Mouse (Mus musculus) spleen, embryonic (tissue): ENCODE results near the gene Gm3072.
"Not testable (repeated sequence)": the region's sequence is repeated elsewhere in the genome, so short reads cannot be mapped to it uniquely, and the experiment has no call there.

ENCODE experiments used
- CTCF ChIA-PET: fragments of 350-600 bp; sonication (Branson Sonifier 250); formaldehyde crosslinking; loops from one replicate; lab custom pipeline; 2022; lab: Charles Lee

The Gm3072 gene

DNA sequence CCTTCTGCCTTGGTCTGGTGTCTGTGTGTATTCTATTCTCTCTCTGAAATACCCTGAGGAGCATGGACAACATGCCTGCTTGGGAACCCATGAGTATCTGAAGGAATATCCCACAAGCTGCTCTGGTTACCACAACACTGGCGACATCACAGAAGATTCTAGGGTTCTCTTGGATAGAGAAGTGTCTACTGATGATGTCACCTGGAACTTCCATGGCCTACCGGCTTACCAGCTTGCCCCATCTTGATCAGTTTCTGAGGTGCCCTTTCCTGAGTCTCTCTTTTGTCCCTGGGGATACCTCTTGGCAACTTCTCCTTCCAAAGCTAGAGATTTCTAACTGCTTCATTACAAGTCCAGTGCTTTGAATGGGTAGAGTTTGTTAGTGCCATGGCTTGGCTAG is at the start of gene Gm3072:
Gm3072 (minus strand) TSS at position 101 of the 400 bp plus-strand sequence.
- CTCF ChIA-PET: not testable (repeated sequence)

DNA sequence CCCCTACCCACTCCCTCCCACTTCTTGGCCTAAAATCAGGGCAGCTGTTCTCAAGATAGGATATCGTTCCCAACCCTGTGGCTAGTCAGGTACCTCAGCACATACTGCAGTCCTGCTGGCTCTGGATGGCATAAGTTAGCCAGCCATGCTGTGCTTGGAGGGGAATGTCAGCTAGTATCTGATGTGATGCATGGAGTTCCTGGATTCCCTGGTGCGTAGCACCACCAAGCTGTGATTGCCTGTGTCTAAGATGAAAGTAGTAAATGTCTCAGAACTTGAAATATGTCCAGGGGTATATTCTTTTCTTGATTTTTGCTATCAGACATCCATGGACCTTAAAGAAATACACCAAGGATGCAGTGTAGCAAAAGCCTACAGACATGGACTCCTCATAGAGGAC is 23.8 kb upstream of the Gm3072 start:
- CTCF ChIA-PET: not testable (repeated sequence)

- CTCF ChIA-PET: not testable (repeated sequence)
These were observed 22.0 kb upstream of the Gm3072 start, which contains the start of gene Gm3676 for GRCm38 (mm10) chr14:41646387-41646786. Gene Gm3676, minus strand, starts transcription at chr14:41646487.

DNA sequence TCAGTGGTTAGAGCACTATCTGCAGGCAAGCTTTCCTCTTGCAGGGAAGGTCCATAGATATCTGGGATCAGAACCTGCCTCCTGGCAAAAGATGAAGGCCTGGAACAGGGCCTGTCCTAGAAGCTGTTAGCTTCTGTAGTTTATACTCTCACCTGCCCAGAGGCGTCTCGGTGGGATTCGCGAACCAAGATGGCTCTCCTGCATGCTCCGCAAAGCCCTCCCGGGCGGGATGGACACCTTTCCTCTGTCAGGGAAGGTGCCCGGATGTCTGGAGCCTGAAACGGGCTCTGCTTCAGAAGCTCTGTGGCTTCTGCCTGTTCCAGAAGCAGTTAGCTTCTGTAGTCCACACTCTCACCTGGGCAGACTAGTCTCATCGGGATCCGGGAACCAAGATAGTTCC is 5.7 kb upstream of the Gm3072 start:
- CTCF ChIA-PET: not testable (repeated sequence)

DNA sequence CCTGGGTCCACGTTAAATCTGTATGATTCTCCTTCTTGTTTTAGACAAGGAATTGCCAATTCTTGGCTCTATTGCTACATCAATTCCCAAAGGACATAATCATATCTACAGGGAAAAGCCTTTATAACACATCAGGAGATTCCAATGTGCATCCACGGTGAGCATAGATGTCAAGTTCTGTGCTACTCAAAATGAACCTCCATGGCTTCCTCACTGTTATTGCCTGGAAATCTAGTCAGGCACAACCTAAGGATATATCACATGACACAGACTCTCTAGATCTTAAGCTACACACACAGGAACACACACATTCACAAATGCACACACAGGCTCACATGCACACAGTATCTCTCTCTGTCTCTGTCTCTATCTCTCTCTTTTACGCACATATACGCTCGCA is 1.9 kb downstream of the Gm3072 start:
- CTCF ChIA-PET: not testable (repeated sequence)

DNA sequence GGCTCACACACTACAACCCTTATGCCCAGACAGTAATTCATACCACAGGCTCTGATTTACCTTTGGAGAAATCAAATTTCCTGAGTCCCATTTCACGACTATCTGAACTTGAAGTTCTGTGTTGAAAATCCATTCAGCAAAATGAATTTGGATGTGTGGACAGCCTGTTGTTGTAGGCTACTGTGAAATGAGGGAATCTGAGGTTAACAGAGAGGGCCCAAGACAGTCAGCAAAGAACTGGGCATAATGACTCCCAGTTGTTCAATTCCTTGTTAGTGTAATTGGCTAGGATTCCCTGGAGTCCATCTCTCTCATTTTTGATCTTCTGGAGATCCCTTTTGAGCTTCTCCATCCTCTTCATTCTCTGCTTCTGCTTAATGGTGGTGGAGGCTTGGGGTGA is 13.7 kb downstream of the Gm3072 start:
- CTCF ChIA-PET: not testable (repeated sequence)

DNA sequence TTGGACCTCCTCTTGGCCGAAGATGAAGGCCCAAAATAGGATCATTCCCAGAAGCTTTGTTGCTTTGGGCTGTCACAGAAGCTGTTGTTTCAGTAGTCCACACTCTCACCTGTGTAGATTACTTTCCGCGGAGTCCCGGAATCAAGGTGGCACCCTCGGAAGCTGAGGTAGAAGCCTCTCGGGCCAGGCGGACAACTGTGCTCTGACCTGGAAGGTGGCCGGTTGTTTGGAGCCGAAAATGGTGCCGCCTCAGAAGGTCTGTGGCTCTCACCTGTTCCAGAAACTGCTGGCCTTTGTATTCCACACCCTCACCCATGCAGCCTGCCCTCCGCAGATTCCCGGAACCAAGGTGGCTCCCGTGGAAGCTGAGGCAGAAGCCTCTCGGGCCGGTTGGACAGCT is 23.5 kb downstream of the Gm3072 start:
- CTCF ChIA-PET: not testable (repeated sequence)

DNA sequence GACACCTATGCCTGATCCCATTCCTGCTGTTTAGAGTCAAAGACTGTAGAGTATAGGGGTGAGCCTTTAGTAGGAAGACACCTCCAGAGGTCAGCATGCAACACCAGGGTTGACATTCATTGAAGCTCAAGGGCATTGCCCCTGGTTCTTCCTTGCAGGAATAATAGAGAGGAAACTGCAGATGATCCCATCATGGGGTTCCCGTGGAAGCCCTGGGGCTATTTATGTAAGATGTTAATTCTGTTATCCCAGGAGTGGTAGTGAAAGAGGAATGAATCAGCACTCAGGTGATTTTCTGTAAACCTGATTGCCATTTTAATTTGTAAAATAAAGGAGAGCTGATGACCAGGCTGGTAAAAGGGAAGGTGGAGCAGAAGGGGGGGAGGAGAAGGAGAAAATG is 38.1 kb downstream of the Gm3072 start:
- CTCF ChIA-PET: not testable (repeated sequence)

DNA sequence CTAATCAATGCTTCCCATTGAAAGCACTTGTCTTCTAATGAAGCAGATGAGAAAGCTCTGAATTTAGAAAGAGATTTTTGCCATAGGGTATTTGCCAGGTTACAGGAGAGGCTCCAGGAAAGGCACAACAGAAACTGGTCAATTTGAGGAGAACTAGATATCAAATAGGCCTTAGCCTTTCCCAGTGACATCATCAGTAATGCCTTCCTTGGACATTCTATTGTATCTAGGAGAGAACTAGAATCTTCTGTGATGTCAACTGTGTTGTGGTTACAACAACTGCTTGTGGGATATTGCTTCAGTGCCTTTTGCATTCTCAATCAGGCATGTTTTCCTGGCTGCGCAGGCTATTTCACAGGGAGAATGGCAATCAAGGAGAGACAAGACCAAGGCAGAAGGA is 51.5 kb downstream of the Gm3072 start, which contains the start of gene 1700049E17Rik2:
1700049E17Rik2 (plus strand) TSS at position 301 of the 400 bp plus-strand sequence.
- CTCF ChIA-PET: not testable (repeated sequence)
